Mouse (Mus musculus) MEL (cell line): ENCODE results near the gene Plcb4.

Experiments used
- CTCF ChIP-seq, 3 experiments: IDR thresholded peaks in 2 of 3; conservative IDR thresholded peaks in 1 of 3; 2 replicates each; pipeline ENCODE4 v1.5.1; 2011 to 2012; ENCODE audit warnings: low read length in 3 of 3, low read depth in 2 of 3, mild to moderate bottlenecking in 2 of 3, improper control_type of control experiment in 1 of 3, inconsistent platforms in 1 of 3, mixed read lengths in 1 of 3, moderate library complexity in 1 of 3; ENCODE audit not compliant: control insufficient read depth in 1 of 3, insufficient read depth in 1 of 3, poor library complexity in 1 of 3, severe bottlenecking in 1 of 3
- E2F4 ChIP-seq: IDR thresholded peaks from 2 replicates; pipeline ENCODE4 v1.6.1; 2011; ENCODE audit warnings: low read depth, low read length, improper control_type of control experiment, borderline replicate concordance
- EP300 ChIP-seq, 2 experiments: IDR thresholded peaks; 2 replicates each; pipeline ENCODE4 v1.6.1; 2011; ENCODE audit warnings: improper control_type of control experiment in 2 of 2, low read length in 2 of 2, low read depth in 1 of 2, mild to moderate bottlenecking in 1 of 2
- GATA1 ChIP-seq: IDR thresholded peaks from 2 replicates; pipeline ENCODE4 v1.6.1; 2011; ENCODE audit warnings: low read depth, low read length, improper control_type of control experiment
- MAFK ChIP-seq: IDR thresholded peaks from 2 replicates; pipeline ENCODE4 v1.6.1; 2011; ENCODE audit warnings: low read depth, mild to moderate bottlenecking, low read length, improper control_type of control experiment, borderline replicate concordance
- POLR2A ChIP-seq, 2 experiments: IDR thresholded peaks; 2 replicates each; pipeline ENCODE4 v1.6.1; 2011 to 2012; ENCODE audit warnings: low read length in 2 of 2, mild to moderate bottlenecking in 2 of 2, control low read depth in 1 of 2, improper control_type of control experiment in 1 of 2, low read depth in 1 of 2, moderate library complexity in 1 of 2; ENCODE audit not compliant: control insufficient read depth in 1 of 2, insufficient read depth in 1 of 2, poor library complexity in 1 of 2

GRCm38 (mm10) chr2:135886081-135886679 lies 227.4 kb downstream of the Plcb4 start:
- TF ChIP-seq MAFK = no peak
- no peak for TF ChIP-seq EP300 (IDR thresholded peaks at IDR 0.05; ENCODE audit: low read depth in 1 of 2, low read length in 2 of 2)
- no peak for TF ChIP-seq GATA1
- no peak for TF ChIP-seq E2F4
- TF ChIP-seq CTCF (IDR thresholded peaks at IDR 0.05 in 2 of 3, conservative IDR thresholded peaks at IDR 0.05 in 1 of 3; ENCODE audit: control insufficient read depth in 1 of 3, insufficient read depth in 1 of 3, low read depth in 2 of 3, low read length in 3 of 3, poor library complexity in 1 of 3, severe bottlenecking in 1 of 3) = no peak
- TF ChIP-seq POLR2A (IDR thresholded peaks at IDR 0.05; ENCODE audit: control insufficient read depth in 1 of 2, insufficient read depth in 1 of 2, low read depth in 1 of 2, low read length in 2 of 2, poor library complexity in 1 of 2) = no peak
